ENCODE assay signal across 28 mouse cellular contexts in genomic region chr14:16478606-16479323, GRCm38 (mm10).
DNase-seq lines count a peak whose midpoint lies in the region; ATAC-seq lines count a peak whose summit lies in the region.
"Had no signal": no experiment of that assay in that cellular context is flagged by ENCODE, and none has a peak within 500 bp of the region (broad histone marks: within the 10 kb centered on the region; RNA-seq: fewer than 3 reads in every experiment).

No protein-coding gene starts in this region.

- H3K27me3 ChIP-seq in megakaryocyte, embryonic 14.5 days (replicated peaks), result peaks cover 10% of the 10 kb centered on the region
- H3K27me3 ChIP-seq: embryonic facial prominence, embryonic 13.5 days; heart, embryonic 15.5 days; liver, embryonic 13.5 days; lung, embryonic 15.5 days; midbrain, embryonic 13.5 days; neural tube, embryonic 13.5 days had no signal

- peak; percentile 81 for DNase-seq in heart, adult 11 months
- DNase-seq in heart, postnatal 4 days, result no peak
- no peak for DNase-seq in cerebellum, adult 18-20 months
- DNase-seq: adrenal gland, adult 8-10 months; B cell, adult 2 months; cerebellum, postnatal 10 days; gastrocnemius, postnatal 36 days; kidney, adult 18-20 months; kidney, postnatal 14 days; layer of hippocampus, postnatal 36 days; left cerebral cortex, postnatal 4 days; liver, embryonic 13.5 days; right cerebral cortex, adult 18-20 months; thymus, adult 18-20 months; thymus, postnatal 4 days had no signal

- H3K4me1 ChIP-seq in megakaryocyte, embryonic 14.5 days, result peaks cover 12% of the 10 kb centered on the region; the same call in 1 of the 2 replicates
- H3K4me1 ChIP-seq: liver, embryonic 13.5 days had no signal

- ATAC-seq in megakaryocyte, adult 5-6 weeks (ENCODE audit: poor library complexity, severe bottlenecking), result no peak
- ATAC-seq in granulocyte monocyte progenitor cell, adult 5-6 weeks (replicated peaks; ENCODE audit: poor library complexity, severe bottlenecking), result peak; percentile 37; the same call in 1 of the 2 replicates
- ATAC-seq in cerebellum, adult (ENCODE audit: insufficient number of reproducible peaks, low FRiP score, low TSS enrichment), result no peak
- ATAC-seq: forebrain, embryonic 16.5 days; hindbrain, postnatal 0 days; midbrain, embryonic 13.5 days had no signal

- H3K9me3 ChIP-seq in megakaryocyte, embryonic 14.5 days, result no peaks in the 10 kb centered on the region
- H3K9me3 ChIP-seq: embryonic facial prominence, embryonic 13.5 days; heart, embryonic 15.5 days; hindbrain, embryonic 10.5 days; liver, embryonic 13.5 days; lung, embryonic 15.5 days; midbrain, embryonic 13.5 days; neural tube, embryonic 13.5 days had no signal

- H3K4me3 ChIP-seq in megakaryocyte, embryonic 14.5 days (replicated peaks), result peak overlapping the region; percentile 76
- H3K4me3 ChIP-seq: embryonic facial prominence, embryonic 13.5 days; heart, embryonic 15.5 days; hindbrain, embryonic 10.5 days; layer of hippocampus, adult 2 months; liver, embryonic 13.5 days; lung, embryonic 15.5 days; midbrain, embryonic 13.5 days; neural tube, embryonic 13.5 days had no signal

- no peaks in the 10 kb centered on the region for H3K36me3 ChIP-seq in megakaryocyte, embryonic 14.5 days (replicated peaks; ENCODE audit: low read length)
- H3K36me3 ChIP-seq: embryonic facial prominence, embryonic 13.5 days; heart, embryonic 15.5 days; hindbrain, embryonic 10.5 days; liver, embryonic 13.5 days; lung, embryonic 15.5 days; midbrain, embryonic 13.5 days; neural tube, embryonic 13.5 days had no signal
